Mouse (Mus musculus) midbrain, postnatal 0 days (tissue): ENCODE data around the gene Zc3h13. TPM values are rescaled to one million over a fixed set of nuclear protein-coding genes. Genes with fewer than 3 reads are reported as not detected.
A peak's percentile ranks its signal among the peaks of the same experiment; 100 is the strongest.

Experiments
- ATAC-seq: fragments of 200-750 bp; cut with Nextera tagmentation; 2 replicates; pipeline ENCODE4 v1.8.0; 2017; ENCODE audit warnings: moderate number of reproducible peaks, mild to moderate bottlenecking, moderate TSS enrichment, moderate library complexity; ENCODE audit not compliant: low FRiP score
- DNase-seq: peaks from one replicate; pipeline ENCODE4 v3.0.0-alpha.2; 2015; ENCODE audit warnings: low spot score
- H3K27ac ChIP-seq: fragments of 300-500 bp; sonication (generic); 2 replicates; pipeline ENCODE4 v1.5.1; 2014; ENCODE audit warnings: low read depth, mild to moderate bottlenecking, low read length, mixed read lengths
- H3K27me3 ChIP-seq: fragments of 300-500 bp; sonication (generic); 2 replicates; pipeline ENCODE4 v1.6.1; 2014; ENCODE audit warnings: low read length, control low read depth, mixed read lengths; ENCODE audit not compliant: insufficient read depth
- H3K36me3 ChIP-seq: fragments of 300-500 bp; sonication (generic); 2 replicates; pipeline ENCODE4 v1.6.1; 2014; ENCODE audit warnings: low read length, control low read depth, mixed read lengths; ENCODE audit not compliant: insufficient read depth
- H3K4me1 ChIP-seq: fragments of 300-500 bp; sonication (generic); 2 replicates; pipeline ENCODE4 v1.6.1; 2014; ENCODE audit warnings: mild to moderate bottlenecking, control low read depth, antibody characterized with exemption, low read length, mixed read lengths; ENCODE audit not compliant: insufficient read depth
- H3K4me2 ChIP-seq: fragments of 300-500 bp; sonication (generic); 2 replicates; pipeline ENCODE4 v1.6.1; 2014; ENCODE audit warnings: low read depth, mild to moderate bottlenecking, low read length, mixed read lengths; ENCODE audit not compliant: poor library complexity, severe bottlenecking
- H3K4me3 ChIP-seq: fragments of 300-500 bp; sonication (generic); 2 replicates; pipeline ENCODE4 v1.5.1; 2014; ENCODE audit warnings: low read depth, mild to moderate bottlenecking, low read length, moderate library complexity
- H3K9ac ChIP-seq: fragments of 300-500 bp; sonication (generic); replicated peaks from 2 replicates; pipeline ENCODE4 v1.6.1; 2014; ENCODE audit warnings: mild to moderate bottlenecking, low read length, moderate library complexity, mixed read lengths; ENCODE audit not compliant: poor library complexity, severe bottlenecking
- H3K9me3 ChIP-seq: fragments of 300-500 bp; sonication (generic); 2 replicates; pipeline ENCODE4 v1.6.1; 2016; ENCODE audit warnings: low read length, control low read depth
- CTCF ChIP-seq: IDR thresholded peaks from 2 replicates; pipeline ENCODE4 v1.5.1; 2016; ENCODE audit warnings: antibody characterized with exemption, mild to moderate bottlenecking
- WGBS: fragments of 180-500 bp; shearing (Covaris S2); extraction: QIAGEN DNeasy Blood & Tissue Kit; methylation state at CpG from one replicate; pipeline ENCODE4 v1.1.7; 2014; 5-methylcytosine and 5-hydroxymethylcytosine counted together
- microRNA-seq: library from miRNA; unstranded; fragments of <30 nt; microRNA quantifications from one replicate; pipeline ENCODE4, GENCODE M21; 2016; ENCODE audit warnings: borderline number of aligned reads
- polyA plus RNA-seq: library from polyadenylated mRNA; unstranded; fragments of >200 nt; fragmentation: Nextera tagmentation; extraction: Ambion mirVana; gene quantifications from 2 replicates; pipeline ENCODE4 v1.2.1, GENCODE M21; 2015
- total RNA-seq: library from RNA; depleted of rRNA; stranded (reverse); fragments of >200 nt; gene quantifications from 2 replicates; pipeline ENCODE4 v1.2.3, GENCODE M21; 2014; rRNA removed

Gene Zc3h13
- total and polyA plus RNA-seq, 2 experiments from 2014 or later = 15.2 to 51.2 TPM

DNA sequence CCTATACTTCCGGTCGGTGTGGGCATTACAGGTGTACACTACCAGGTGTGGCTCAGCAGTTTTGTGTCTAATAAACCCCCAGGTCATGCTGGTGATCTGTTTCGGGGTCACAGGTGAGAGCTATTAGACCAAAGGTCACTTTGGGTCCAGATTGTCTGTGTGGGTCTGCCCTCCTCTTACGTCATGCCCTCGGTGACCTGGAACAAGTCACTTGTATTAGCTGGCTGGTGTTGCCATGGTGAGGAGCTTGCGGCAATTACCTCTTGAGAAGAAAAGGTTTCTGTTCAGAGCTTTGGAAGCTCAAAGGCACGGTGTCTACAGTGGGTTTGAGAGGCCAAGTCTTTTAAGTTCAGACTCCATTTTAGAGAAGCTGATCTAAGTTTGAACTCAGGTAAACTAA is 93.4 kb downstream of the Zc3h13 start:
- no peaks in the 10 kb centered on the region for H3K9me3 ChIP-seq
- H3K27ac ChIP-seq = no peak overlapping the region
- no peak for TF ChIP-seq CTCF
- no peak overlapping the region for H3K4me3 ChIP-seq
- DNase-seq = peak; percentile 36
- H3K36me3 ChIP-seq = no peaks in the 10 kb centered on the region
- H3K4me1 ChIP-seq = peaks cover 5% of the 10 kb centered on the region; the same call in 1 of the 2 replicates
- ATAC-seq = no peak
- no peak overlapping the region for H3K4me2 ChIP-seq
- H3K27me3 ChIP-seq = no peaks in the 10 kb centered on the region
- WGBS = 44% methylated on average over 7 of the region's 7 CpGs
- H3K9ac ChIP-seq = no peak overlapping the region

Small RNA genes within 50 kb of the gene (microRNA-seq; reads per million reads assigned to microRNA genes)
- not detected for gene Gm44482

Other genes starting within 250 kb of the Zc3h13 start
- gene Lrrc63, start 153.5 kb upstream of the Zc3h13 start, total RNA-seq = not detected in 2 replicates
- 0.06 TPM in 1 of 2 replicates, not detected in the other for gene Lrrc63, start 153.5 kb upstream of the Zc3h13 start, polyA plus RNA-seq
- gene Lcp1, start 153.3 kb upstream of the Zc3h13 start, total RNA-seq = 6.9 and 12.3 TPM in 2 replicates
- 7.5 and 7.8 TPM in 2 replicates for gene Lcp1, start 153.3 kb upstream of the Zc3h13 start, polyA plus RNA-seq
- gene Cpb2, start 42.1 kb upstream of the Zc3h13 start, total RNA-seq = not detected in 2 replicates
- gene Cpb2, start 42.1 kb upstream of the Zc3h13 start, polyA plus RNA-seq = 0.20 TPM in 1 of 2 replicates, not detected in the other
- gene Siah3, start 171.6 kb downstream of the Zc3h13 start, total RNA-seq = 6.8 and 9.2 TPM in 2 replicates
- 2.5 and 3.1 TPM in 2 replicates for gene Siah3, start 171.6 kb downstream of the Zc3h13 start, polyA plus RNA-seq